ENCODE assay signal across 17 mouse cellular contexts in genomic region chr12:79558711-79559110, GRCm38 (mm10).
DNase-seq lines count a peak whose midpoint lies in the region; ATAC-seq and TF ChIP-seq lines count a peak whose summit lies in the region.
"Had no signal": no experiment of that assay in that cellular context is flagged by ENCODE, and none has a peak within 500 bp of the region (broad histone marks: within the 10 kb centered on the region; RNA-seq: fewer than 3 reads in every experiment).

No protein-coding gene starts in this region.

- DNase-seq in kidney, postnatal 0 days (ENCODE audit: low spot score), result no peak
- no peak for DNase-seq in kidney, adult 8-10 months
- DNase-seq in lung, postnatal 0 days (ENCODE audit: low spot score), result no peak
- DNase-seq in lung, postnatal 36 days, result no peak
- no peak for DNase-seq in layer of hippocampus, postnatal 25 days (ENCODE audit: extremely low spot score in 1 of 2, low spot score in 1 of 2)
- no peak for DNase-seq in urinary bladder, postnatal 25 days (ENCODE audit: low spot score)
- DNase-seq: adrenal gland, postnatal 36 days; cerebellum, adult 9-10 months; heart, postnatal 14 days; layer of hippocampus, postnatal 36 days; lung, adult 18-20 months; thymus, postnatal 36 days had no signal

- no peak overlapping the region for H3K9ac ChIP-seq in kidney, postnatal 0 days (ENCODE audit: low read depth, low read length)
- no peak overlapping the region for H3K9ac ChIP-seq in lung, postnatal 0 days (replicated peaks; ENCODE audit: low read depth)
- no peak overlapping the region for H3K9ac ChIP-seq in embryonic facial prominence, embryonic 15.5 days
- H3K9ac ChIP-seq: forebrain, embryonic 13.5 days; hindbrain, embryonic 15.5 days had no signal

- no peaks in the 10 kb centered on the region for H3K4me1 ChIP-seq in kidney, postnatal 0 days (replicated peaks; ENCODE audit: insufficient read depth, low read length)
- peaks cover 3% of the 10 kb centered on the region; the same call in 1 of the 2 replicates for H3K4me1 ChIP-seq in lung, postnatal 0 days (ENCODE audit: insufficient read depth, low read depth, low read length)
- 0 out of 2 replicates have a peak, but pooled peaks cover 6% of the 10 kb centered on the region for H3K4me1 ChIP-seq in embryonic facial prominence, embryonic 15.5 days
- H3K4me1 ChIP-seq: forebrain, embryonic 13.5 days; hindbrain, embryonic 15.5 days had no signal

- TF ChIP-seq CTCF in kidney, postnatal 0 days (IDR thresholded peaks at IDR 0.05; ENCODE audit: low read depth), result no peak
- no peak for TF ChIP-seq CTCF in lung, postnatal 0 days (IDR thresholded peaks at IDR 0.05)

- H3K36me3 ChIP-seq in kidney, postnatal 0 days (ENCODE audit: insufficient read depth, low read length), result no peaks in the 10 kb centered on the region
- H3K36me3 ChIP-seq in lung, postnatal 0 days (ENCODE audit: insufficient read depth, low read length), result no peaks in the 10 kb centered on the region
- H3K36me3 ChIP-seq in embryonic facial prominence, embryonic 15.5 days, result no peaks in the 10 kb centered on the region
- H3K36me3 ChIP-seq: heart, embryonic 10.5 days; hindbrain, embryonic 15.5 days had no signal

- no peaks in the 10 kb centered on the region for H3K9me3 ChIP-seq in kidney, postnatal 0 days (replicated peaks; ENCODE audit: low read length)
- no peaks in the 10 kb centered on the region for H3K9me3 ChIP-seq in lung, postnatal 0 days (ENCODE audit: low read length)
- no peaks in the 10 kb centered on the region for H3K9me3 ChIP-seq in embryonic facial prominence, embryonic 15.5 days (replicated peaks)
- H3K9me3 ChIP-seq: forebrain, embryonic 13.5 days; heart, embryonic 10.5 days; hindbrain, embryonic 15.5 days had no signal

- H3K4me2 ChIP-seq in kidney, postnatal 0 days (ENCODE audit: low read length), result no peak overlapping the region
- no peak overlapping the region for H3K4me2 ChIP-seq in lung, postnatal 0 days (replicated peaks; ENCODE audit: low read depth, low read length)
- H3K4me2 ChIP-seq in embryonic facial prominence, embryonic 15.5 days (replicated peaks), result no peak overlapping the region
- H3K4me2 ChIP-seq: forebrain, embryonic 13.5 days; hindbrain, embryonic 15.5 days had no signal

- no peak for TF ChIP-seq EP300 in lung, postnatal 0 days (IDR thresholded peaks at IDR 0.05)

- WGBS in kidney, postnatal 0 days, result 86% methylated on average over 3 of the region's 3 CpGs
- WGBS in lung, postnatal 0 days, result 75% methylated on average over 3 of the region's 3 CpGs
- WGBS in embryonic facial prominence, embryonic 15.5 days, result 83% methylated on average over 3 of the region's 3 CpGs

- 0 out of 2 replicates have a peak overlapping the region, but pooled peaks have one; percentile 4 for H3K27ac ChIP-seq in kidney, postnatal 0 days
- peak overlapping the region; percentile 51 for H3K27ac ChIP-seq in lung, postnatal 0 days (ENCODE audit: low read length)
- peak overlapping the region; percentile 78 for H3K27ac ChIP-seq in embryonic facial prominence, embryonic 15.5 days (replicated peaks)
- H3K27ac ChIP-seq: forebrain, embryonic 13.5 days; heart, embryonic 10.5 days; hindbrain, embryonic 15.5 days had no signal

- H3K27me3 ChIP-seq in kidney, postnatal 0 days (ENCODE audit: insufficient read depth, low read length), result no peaks in the 10 kb centered on the region
- no peaks in the 10 kb centered on the region for H3K27me3 ChIP-seq in lung, postnatal 0 days (replicated peaks; ENCODE audit: insufficient read depth, low read length)
- no peaks in the 10 kb centered on the region for H3K27me3 ChIP-seq in embryonic facial prominence, embryonic 15.5 days
- H3K27me3 ChIP-seq: forebrain, embryonic 13.5 days; hindbrain, embryonic 15.5 days had no signal

- no peak for ATAC-seq in kidney, postnatal 0 days (replicated peaks; ENCODE audit: low FRiP score, low read depth)
- ATAC-seq in lung, postnatal 0 days, result no peak
- no peak for ATAC-seq in embryonic facial prominence, embryonic 15.5 days (ENCODE audit: insufficient number of reproducible peaks, low FRiP score, low TSS enrichment, low read depth)
- no peak for ATAC-seq in frontal cortex, adult (ENCODE audit: low TSS enrichment)
- ATAC-seq: forebrain, embryonic 13.5 days had no signal

- no peak overlapping the region for H3K4me3 ChIP-seq in kidney, postnatal 0 days (replicated peaks; ENCODE audit: low read depth, low read length)
- H3K4me3 ChIP-seq in lung, postnatal 0 days (ENCODE audit: low read depth, low read length), result no peak overlapping the region
- H3K4me3 ChIP-seq in embryonic facial prominence, embryonic 15.5 days (replicated peaks), result no peak overlapping the region
- H3K4me3 ChIP-seq: forebrain, embryonic 13.5 days; heart, embryonic 10.5 days; hindbrain, embryonic 15.5 days had no signal

Comparison
In these comparisons a context has a peak if more than half of its experiments do, and no peak if none do; other contexts are left out.
1. H3K27ac ChIP-seq: peak in every context shown above with its lines; median percentile 78 in embryonic facial prominence, embryonic 15.5 days; 51 in lung, postnatal 0 days; 4 in kidney, postnatal 0 days.